17 mouse cellular contexts compared by ENCODE assay signal in genomic region chr11:25853032-25853431, GRCm38 (mm10).
A peak's percentile ranks its signal among the peaks of the same experiment; 100 is the strongest.
DNase-seq lines count a peak whose midpoint lies in the region; ATAC-seq lines count a peak whose summit lies in the region.
"Had no signal": no experiment of that assay in that cellular context is flagged by ENCODE, and none has a peak within 500 bp of the region (broad histone marks: within the 10 kb centered on the region; RNA-seq: fewer than 3 reads in every experiment).

No protein-coding gene starts in this region.

- H3K36me3 ChIP-seq in neural tube, embryonic 11.5 days (ENCODE audit: control insufficient read depth, insufficient read depth, low read length): no peaks in the 10 kb centered on the region
- H3K36me3 ChIP-seq in hindbrain, embryonic 12.5 days: no peaks in the 10 kb centered on the region
- no peaks in the 10 kb centered on the region for H3K36me3 ChIP-seq in midbrain, embryonic 11.5 days (ENCODE audit: control insufficient read depth, insufficient read depth, low read length)
- no peaks in the 10 kb centered on the region for H3K36me3 ChIP-seq in kidney, embryonic 16.5 days (ENCODE audit: insufficient read depth, low read length)
- H3K36me3 ChIP-seq: heart, embryonic 13.5 days had no signal

- peak; percentile 16 for DNase-seq in neural tube, embryonic 11.5 days (ENCODE audit: low spot score)
- no peak for DNase-seq in neural tube, embryonic 10.5 days (ENCODE audit: extremely low spot score, low spot score)
- peak; percentile 81 for DNase-seq in midbrain, embryonic 11.5 days (ENCODE audit: low spot score, missing footprints)
- DNase-seq in retina, embryonic 14.5 days (ENCODE audit: low spot score): peak; percentile 15
- DNase-seq in spleen, adult 12 weeks (ENCODE audit: low spot score): no peak
- DNase-seq: adrenal gland, adult 8-10 months; cerebellum, postnatal 36 days; gastrocnemius, adult 2 months; kidney, postnatal 4 days; lung, embryonic 14.5 days; thymus, postnatal 4 days had no signal

- WGBS in neural tube, embryonic 11.5 days: 19% methylated on average over 5 of the region's 5 CpGs
- whole genome bisulfite sequencing in hindbrain, embryonic 12.5 days: 25% methylated on average over 5 of the region's 5 CpGs
- 16% methylated on average over 5 of the region's 5 CpGs for WGBS in midbrain, embryonic 11.5 days
- 45% methylated on average over 5 of the region's 5 CpGs for WGBS in kidney, embryonic 16.5 days

- H3K27me3 ChIP-seq in neural tube, embryonic 11.5 days (ENCODE audit: control insufficient read depth, insufficient read depth, low read length): no peaks in the 10 kb centered on the region
- H3K27me3 ChIP-seq in hindbrain, embryonic 12.5 days: no peaks in the 10 kb centered on the region
- no peaks in the 10 kb centered on the region for H3K27me3 ChIP-seq in midbrain, embryonic 11.5 days (ENCODE audit: control insufficient read depth, insufficient read depth, low read length)
- H3K27me3 ChIP-seq in kidney, embryonic 16.5 days (ENCODE audit: insufficient read depth, low read length): 0 out of 2 replicates have a peak, but pooled peaks cover 4% of the 10 kb centered on the region
- H3K27me3 ChIP-seq: heart, embryonic 13.5 days; megakaryocyte, embryonic 14.5 days had no signal

- H3K9me3 ChIP-seq in neural tube, embryonic 11.5 days (ENCODE audit: control insufficient read depth, low read length): no peaks in the 10 kb centered on the region
- no peaks in the 10 kb centered on the region for H3K9me3 ChIP-seq in hindbrain, embryonic 12.5 days (replicated peaks)
- H3K9me3 ChIP-seq in midbrain, embryonic 11.5 days (ENCODE audit: control insufficient read depth, low read length): no peaks in the 10 kb centered on the region
- H3K9me3 ChIP-seq in kidney, embryonic 16.5 days (ENCODE audit: low read length): no peaks in the 10 kb centered on the region
- H3K9me3 ChIP-seq: heart, embryonic 13.5 days; megakaryocyte, embryonic 14.5 days had no signal

- no peak overlapping the region for H3K4me3 ChIP-seq in neural tube, embryonic 11.5 days (ENCODE audit: low read depth, low read length)
- no peak overlapping the region for H3K4me3 ChIP-seq in hindbrain, embryonic 12.5 days
- H3K4me3 ChIP-seq in midbrain, embryonic 11.5 days (ENCODE audit: low read depth, low read length): no peak overlapping the region
- H3K4me3 ChIP-seq in kidney, embryonic 16.5 days (ENCODE audit: low read length): no peak overlapping the region
- H3K4me3 ChIP-seq: gastrocnemius, adult 2 months; heart, embryonic 13.5 days; megakaryocyte, embryonic 14.5 days had no signal

- no peak overlapping the region for H3K27ac ChIP-seq in neural tube, embryonic 11.5 days (ENCODE audit: low read depth, low read length)
- H3K27ac ChIP-seq in hindbrain, embryonic 12.5 days: peak overlapping the region; percentile 24; the same call in 1 of the 2 replicates
- H3K27ac ChIP-seq in midbrain, embryonic 11.5 days (ENCODE audit: low read depth, low read length): no peak overlapping the region
- H3K27ac ChIP-seq in kidney, embryonic 16.5 days (ENCODE audit: low read length): no peak overlapping the region
- H3K27ac ChIP-seq: gastrocnemius, adult 2 months; heart, embryonic 13.5 days had no signal

- H3K4me2 ChIP-seq in neural tube, embryonic 11.5 days (ENCODE audit: low read depth): no peak overlapping the region
- H3K4me2 ChIP-seq in hindbrain, embryonic 12.5 days (replicated peaks): no peak overlapping the region
- H3K4me2 ChIP-seq in midbrain, embryonic 11.5 days: no peak overlapping the region
- no peak overlapping the region for H3K4me2 ChIP-seq in kidney, embryonic 16.5 days (replicated peaks; ENCODE audit: low read depth, low read length)
- H3K4me2 ChIP-seq: heart, embryonic 13.5 days; lung, embryonic 14.5 days had no signal

- ATAC-seq in neural tube, embryonic 11.5 days (ENCODE audit: insufficient read depth, low FRiP score, low TSS enrichment): no peak
- peak; percentile 54; the same call in 1 of the 2 replicates for ATAC-seq in hindbrain, embryonic 12.5 days (ENCODE audit: low FRiP score)
- peak; percentile 75 for ATAC-seq in midbrain, embryonic 11.5 days (ENCODE audit: low FRiP score)
- ATAC-seq in megakaryocyte, adult 5-6 weeks (ENCODE audit: poor library complexity, severe bottlenecking): no peak
- no peak for ATAC-seq in kidney, embryonic 16.5 days (ENCODE audit: low FRiP score, low TSS enrichment)
- ATAC-seq: inflammation-experienced regulatory T-cells, adult 6 months had no signal

- H3K9ac ChIP-seq in neural tube, embryonic 11.5 days (ENCODE audit: low read length): no peak overlapping the region
- no peak overlapping the region for H3K9ac ChIP-seq in hindbrain, embryonic 12.5 days
- no peak overlapping the region for H3K9ac ChIP-seq in midbrain, embryonic 11.5 days (ENCODE audit: low read length)
- H3K9ac ChIP-seq in kidney, embryonic 16.5 days (replicated peaks; ENCODE audit: low read length): no peak overlapping the region
- H3K9ac ChIP-seq: heart, embryonic 13.5 days; lung, embryonic 14.5 days had no signal

- H3K4me1 ChIP-seq in neural tube, embryonic 11.5 days (ENCODE audit: control insufficient read depth, insufficient read depth, low read length): peaks cover 5% of the 10 kb centered on the region; the same call in 1 of the 2 replicates
- H3K4me1 ChIP-seq in hindbrain, embryonic 12.5 days: peaks cover 30% of the 10 kb centered on the region
- H3K4me1 ChIP-seq in midbrain, embryonic 11.5 days (ENCODE audit: control insufficient read depth, insufficient read depth, low read length): peaks cover 21% of the 10 kb centered on the region
- no peaks in the 10 kb centered on the region for H3K4me1 ChIP-seq in kidney, embryonic 16.5 days (ENCODE audit: insufficient read depth, low read length)
- H3K4me1 ChIP-seq: megakaryocyte, embryonic 14.5 days had no signal

Comparison
In these comparisons a context has a peak if more than half of its experiments do, and no peak if none do; other contexts are left out.
1. DNase-seq: peak in neural tube, embryonic 11.5 days (single experiment), midbrain, embryonic 11.5 days (single experiment) and retina, embryonic 14.5 days (single experiment); none in neural tube, embryonic 10.5 days (single experiment) and spleen, adult 12 weeks (single experiment).
2. ATAC-seq: peak in hindbrain, embryonic 12.5 days (single experiment) and midbrain, embryonic 11.5 days (single experiment); none in neural tube, embryonic 11.5 days (single experiment), megakaryocyte, adult 5-6 weeks (single experiment) and kidney, embryonic 16.5 days (single experiment).